Mouse (Mus musculus): ENCODE results near the gene Rgs6. TPM values are rescaled to one million over a fixed set of nuclear protein-coding genes. Genes with fewer than 3 reads are reported as not detected.
A peak's percentile ranks its signal among the peaks of the same experiment; 100 is the strongest.

The Rgs6 gene
- 5.4 and 7.5 TPM in 2 replicates for polyA plus RNA-seq (2014; fragmentation: Nextera tagmentation; extraction: Ambion mirVana)

DNA sequence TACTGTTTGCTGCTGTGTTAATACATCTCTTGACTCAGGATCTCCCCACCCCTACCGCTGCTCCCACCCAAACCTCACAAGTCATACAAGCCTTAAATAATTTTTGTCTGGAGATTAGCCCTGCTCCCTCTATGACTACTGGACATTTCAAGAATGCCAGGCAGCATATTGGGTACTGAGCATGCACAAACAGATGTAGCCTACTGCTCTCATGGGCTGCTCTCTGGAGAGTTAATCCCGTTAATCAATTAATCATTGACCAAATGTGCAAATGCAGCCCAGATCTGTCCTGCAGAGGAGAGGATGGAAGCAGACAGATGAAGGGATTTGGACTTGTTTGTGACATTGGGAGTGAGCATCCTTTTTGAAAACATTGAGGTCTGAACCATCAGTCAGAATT is at the start of gene Rgs6:
Gene Rgs6, plus strand, starts transcription at position 276 of the 400 bp plus-strand sequence.
- H3K9ac ChIP-seq = no peak within 1 kb of the TSS
- DNase-seq (ENCODE audit: low spot score) = no peak
- H3K4me3 ChIP-seq (replicated peaks; ENCODE audit: low read length) = no peak within 1 kb of the TSS
- no peak for ATAC-seq (ENCODE audit: low FRiP score)
- 69% methylated on average over 2 of the region's 2 CpGs for WGBS
- H3K27me3 ChIP-seq (ENCODE audit: control insufficient read depth, insufficient read depth, low read length) = no peaks in the 10 kb centered on the region
- no peak within 1 kb of the TSS for H3K27ac ChIP-seq
- peaks cover 11% of the 10 kb centered on the region for H3K4me1 ChIP-seq (replicated peaks; ENCODE audit: control insufficient read depth, insufficient read depth, low read length)
- no peaks in the 10 kb centered on the region for H3K9me3 ChIP-seq (ENCODE audit: control insufficient read depth, low read length)
- H3K36me3 ChIP-seq (replicated peaks; ENCODE audit: control insufficient read depth, insufficient read depth) = no peaks in the 10 kb centered on the region
- H3K4me2 ChIP-seq (replicated peaks) = peak within 1 kb of the TSS; percentile 26

DNA sequence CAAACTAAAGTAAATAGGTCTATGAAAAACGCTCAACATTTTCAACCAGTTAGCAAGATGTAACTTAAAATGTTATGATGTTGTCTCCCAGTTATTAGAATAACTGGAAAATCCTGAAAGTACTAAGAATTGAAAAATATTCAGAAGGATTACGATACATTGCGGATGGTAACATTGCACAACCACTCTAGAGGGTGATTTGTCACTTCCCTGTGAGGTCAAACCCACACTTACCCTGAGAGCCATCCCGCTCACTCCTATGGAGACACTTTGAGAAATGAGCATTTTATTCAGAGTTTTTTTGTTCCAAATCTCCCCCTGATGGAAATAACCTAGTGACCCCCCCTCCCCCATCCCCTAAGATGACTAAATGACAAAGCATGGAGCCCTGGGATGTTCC is 41.0 kb upstream of the Rgs6 start:
- Histone ChIP-seq H3K9me3 (ENCODE audit: control insufficient read depth, low read length) (peaks cover 5% of the 10 kb centered on the region; the same call in 1 of the 2 replicates), H3K9ac (no peak overlapping the region)

DNA sequence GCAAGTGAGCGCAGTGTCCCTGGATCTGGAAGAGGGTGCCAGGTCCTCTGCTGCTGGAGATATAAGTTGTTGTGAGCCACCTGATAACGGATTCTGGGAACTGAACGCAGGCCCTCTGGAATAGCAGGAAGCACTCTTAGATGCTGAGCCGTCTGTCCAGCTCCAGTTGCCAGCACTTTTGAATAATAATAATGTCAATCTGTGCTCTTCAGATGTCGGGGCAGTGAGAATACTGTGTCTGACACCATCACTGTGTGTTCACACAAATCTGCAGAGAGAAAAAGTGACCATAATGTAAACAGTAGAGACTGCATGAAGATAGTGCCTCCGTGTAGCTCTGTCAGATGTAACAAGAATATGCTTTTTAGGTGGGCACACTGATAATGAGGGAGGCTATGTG is 38.9 kb upstream of the Rgs6 start:
- Histone ChIP-seq H3K4me1 (replicated peaks; ENCODE audit: control insufficient read depth, insufficient read depth, low read length) (no peaks in the 10 kb centered on the region), H3K4me3 (replicated peaks; ENCODE audit: low read length) (no peak overlapping the region), H3K4me2 (replicated peaks) (no peak overlapping the region), H3K27me3 (ENCODE audit: control insufficient read depth, insufficient read depth, low read length) (no peaks in the 10 kb centered on the region), H3K36me3 (replicated peaks; ENCODE audit: control insufficient read depth, insufficient read depth) (no peaks in the 10 kb centered on the region), H3K9ac (no peak overlapping the region), H3K9me3 (ENCODE audit: control insufficient read depth, low read length) (peaks cover 5% of the 10 kb centered on the region; the same call in 1 of the 2 replicates), H3K27ac (no peak overlapping the region)
- 77% methylated on average over 6 of the region's 6 CpGs for WGBS
- ATAC-seq (ENCODE audit: low FRiP score) (no peak), DNase-seq (ENCODE audit: low spot score) (no peak)

More for the DNA sequence above, 41.0 kb upstream of the Rgs6 start:
- DNase-seq (ENCODE audit: low spot score) (no peak), ATAC-seq (ENCODE audit: low FRiP score) (no peak)
- WGBS = 82% methylated on average over 4 of the region's 4 CpGs
- Histone ChIP-seq H3K27ac (no peak overlapping the region), H3K4me2 (replicated peaks) (no peak overlapping the region), H3K4me3 (replicated peaks; ENCODE audit: low read length) (no peak overlapping the region), H3K36me3 (replicated peaks; ENCODE audit: control insufficient read depth, insufficient read depth) (no peaks in the 10 kb centered on the region), H3K4me1 (replicated peaks; ENCODE audit: control insufficient read depth, insufficient read depth, low read length) (no peaks in the 10 kb centered on the region), H3K27me3 (ENCODE audit: control insufficient read depth, insufficient read depth, low read length) (no peaks in the 10 kb centered on the region)

DNA sequence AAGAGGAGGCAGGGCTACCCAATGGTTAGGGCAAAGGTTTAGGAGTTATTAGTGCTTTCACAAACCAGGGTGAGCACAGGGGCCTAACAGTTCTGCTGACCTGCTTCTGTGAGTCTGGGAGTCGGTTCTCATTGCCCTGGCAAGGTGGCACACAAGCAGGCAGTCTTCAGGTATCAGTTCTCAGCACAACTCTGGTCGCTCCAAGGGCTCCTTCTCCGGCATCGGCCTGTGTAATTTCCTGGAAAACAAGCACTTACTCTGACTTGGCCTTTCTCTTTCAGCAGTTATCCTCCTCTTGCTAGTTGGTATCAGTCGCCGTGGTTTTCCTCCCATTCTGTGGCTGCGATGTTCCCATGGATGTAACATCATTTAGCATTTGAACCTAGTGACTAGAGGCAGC is 38.0 kb upstream of the Rgs6 start:
- Histone ChIP-seq H3K4me2 (replicated peaks) (no peak overlapping the region), H3K9me3 (ENCODE audit: control insufficient read depth, low read length) (peaks cover 5% of the 10 kb centered on the region; the same call in 1 of the 2 replicates), H3K36me3 (replicated peaks; ENCODE audit: control insufficient read depth, insufficient read depth) (no peaks in the 10 kb centered on the region), H3K4me3 (replicated peaks; ENCODE audit: low read length) (no peak overlapping the region), H3K27ac (no peak overlapping the region), H3K4me1 (replicated peaks; ENCODE audit: control insufficient read depth, insufficient read depth, low read length) (no peaks in the 10 kb centered on the region), H3K9ac (no peak overlapping the region), H3K27me3 (ENCODE audit: control insufficient read depth, insufficient read depth, low read length) (no peaks in the 10 kb centered on the region)
- WGBS = 92% methylated on average over 7 of the region's 7 CpGs
- ATAC-seq (ENCODE audit: low FRiP score) (no peak), DNase-seq (ENCODE audit: low spot score) (no peak)

DNA sequence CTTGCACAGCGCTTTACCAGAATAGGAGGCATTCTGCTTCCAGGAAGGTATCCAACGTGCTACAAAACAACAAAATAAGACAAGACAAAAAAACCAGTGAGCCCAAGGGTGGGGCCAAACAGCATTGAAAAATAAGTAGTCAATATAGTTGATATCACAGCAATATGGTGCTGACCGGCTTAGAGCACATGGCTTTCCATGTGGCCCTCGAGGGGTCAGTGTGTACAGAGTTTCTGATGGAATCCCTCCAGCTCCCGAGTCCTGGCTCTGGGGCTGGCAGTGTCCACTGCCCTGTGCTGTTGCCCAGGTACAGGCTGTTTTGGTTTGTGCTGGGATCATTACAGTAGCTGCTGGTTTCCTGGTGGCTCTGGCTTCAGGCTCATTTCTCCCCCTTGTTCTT is 35.7 kb upstream of the Rgs6 start:
- Histone ChIP-seq H3K27me3 (ENCODE audit: control insufficient read depth, insufficient read depth, low read length) (no peaks in the 10 kb centered on the region), H3K36me3 (replicated peaks; ENCODE audit: control insufficient read depth, insufficient read depth) (no peaks in the 10 kb centered on the region)
- ATAC-seq (ENCODE audit: low FRiP score) = no peak

DNA sequence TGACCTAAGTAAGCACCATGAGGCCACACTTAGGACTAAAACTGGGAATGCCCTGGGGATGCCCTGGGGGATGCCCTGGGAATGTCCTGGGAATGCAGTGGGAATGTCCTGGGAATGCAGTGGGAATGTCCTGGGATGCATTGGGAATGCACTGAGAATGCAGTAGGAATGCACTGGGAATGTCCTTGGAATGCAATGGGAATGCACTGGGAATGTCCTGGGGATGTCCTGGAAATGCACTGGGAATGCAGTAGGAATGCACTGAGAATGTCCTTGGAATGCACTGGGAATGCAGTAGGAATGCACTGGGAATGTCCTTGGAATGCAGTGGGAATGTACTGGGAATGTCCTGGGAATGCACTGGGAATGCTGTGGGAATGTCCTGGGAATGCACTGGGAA is 25.2 kb upstream of the Rgs6 start:
- Histone ChIP-seq H3K9ac (no peak overlapping the region), H3K36me3 (replicated peaks; ENCODE audit: control insufficient read depth, insufficient read depth) (no peaks in the 10 kb centered on the region), H3K9me3 (ENCODE audit: control insufficient read depth, low read length) (no peaks in the 10 kb centered on the region), H3K4me2 (replicated peaks) (no peak overlapping the region), H3K27ac (no peak overlapping the region), H3K4me1 (replicated peaks; ENCODE audit: control insufficient read depth, insufficient read depth, low read length) (no peaks in the 10 kb centered on the region), H3K27me3 (ENCODE audit: control insufficient read depth, insufficient read depth, low read length) (no peaks in the 10 kb centered on the region), H3K4me3 (replicated peaks; ENCODE audit: low read length) (no peak overlapping the region)
- no peak for DNase-seq (ENCODE audit: low spot score)
- ATAC-seq (ENCODE audit: low FRiP score) = no peak

More for the DNA sequence above, 35.7 kb upstream of the Rgs6 start:
- 95% methylated on average over 5 of the region's 5 CpGs for WGBS
- H3K4me3 ChIP-seq (replicated peaks; ENCODE audit: low read length) = no peak overlapping the region
- no peak overlapping the region for H3K9ac ChIP-seq
- no peak overlapping the region for H3K27ac ChIP-seq
- DNase-seq (ENCODE audit: low spot score) = no peak
- H3K9me3 ChIP-seq (ENCODE audit: control insufficient read depth, low read length) = peaks cover 5% of the 10 kb centered on the region; the same call in 1 of the 2 replicates
- H3K4me2 ChIP-seq (replicated peaks) = no peak overlapping the region
- no peaks in the 10 kb centered on the region for H3K4me1 ChIP-seq (replicated peaks; ENCODE audit: control insufficient read depth, insufficient read depth, low read length)

DNA sequence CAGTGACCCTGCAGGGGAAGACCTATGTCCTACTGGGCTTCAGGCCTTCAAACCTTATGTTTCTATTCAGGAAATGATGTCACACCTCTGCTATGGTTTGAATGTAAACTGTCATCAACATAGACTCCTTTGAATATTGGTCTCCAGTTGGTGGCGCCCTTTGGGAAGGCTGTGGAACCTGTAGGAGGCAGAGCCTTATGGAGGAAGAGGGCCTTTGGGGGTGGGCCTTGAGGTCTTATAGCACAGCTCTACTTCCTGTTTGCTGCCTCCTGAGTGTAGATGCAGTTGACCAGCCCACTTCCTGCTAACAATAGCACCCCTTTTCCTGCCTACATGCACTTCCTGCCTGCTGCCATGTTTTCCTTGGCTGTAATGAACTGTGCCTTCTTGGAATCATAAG is 19.7 kb upstream of the Rgs6 start:
- Histone ChIP-seq H3K4me2 (replicated peaks) (no peak overlapping the region), H3K4me3 (replicated peaks; ENCODE audit: low read length) (no peak overlapping the region), H3K9ac (no peak overlapping the region), H3K4me1 (replicated peaks; ENCODE audit: control insufficient read depth, insufficient read depth, low read length) (peaks cover 3% of the 10 kb centered on the region; the same call in 1 of the 2 replicates), H3K9me3 (ENCODE audit: control insufficient read depth, low read length) (no peaks in the 10 kb centered on the region), H3K36me3 (replicated peaks; ENCODE audit: control insufficient read depth, insufficient read depth) (no peaks in the 10 kb centered on the region), H3K27ac (no peak overlapping the region), H3K27me3 (ENCODE audit: control insufficient read depth, insufficient read depth, low read length) (no peaks in the 10 kb centered on the region)
- 96% methylated on average over 1 of the region's 1 CpGs for WGBS
- DNase-seq (ENCODE audit: low spot score) (no peak), ATAC-seq (ENCODE audit: low FRiP score) (no peak)

DNA sequence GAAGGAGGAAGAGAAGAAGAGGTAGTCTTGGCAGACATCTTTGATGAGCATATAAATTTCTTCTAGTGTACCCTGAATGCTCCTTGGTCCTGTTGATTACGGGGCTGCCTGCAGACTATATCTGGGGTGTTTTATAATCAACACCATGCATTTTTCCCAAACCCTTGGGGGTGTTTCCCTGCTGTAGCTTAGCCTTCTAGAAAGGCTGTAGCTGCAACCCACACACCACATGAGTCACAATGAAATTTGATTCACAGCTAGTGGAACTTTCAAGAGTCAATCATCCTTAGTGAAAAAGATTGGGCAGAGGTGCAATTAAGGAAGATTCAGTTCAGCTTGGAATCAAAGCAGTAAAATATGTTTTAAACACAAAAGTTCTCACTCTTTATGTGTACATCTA is 15.4 kb upstream of the Rgs6 start:
- Histone ChIP-seq H3K4me3 (replicated peaks; ENCODE audit: low read length) (no peak overlapping the region), H3K27ac (no peak overlapping the region), H3K27me3 (ENCODE audit: control insufficient read depth, insufficient read depth, low read length) (no peaks in the 10 kb centered on the region), H3K36me3 (replicated peaks; ENCODE audit: control insufficient read depth, insufficient read depth) (no peaks in the 10 kb centered on the region), H3K4me1 (replicated peaks; ENCODE audit: control insufficient read depth, insufficient read depth, low read length) (peaks cover 3% of the 10 kb centered on the region; the same call in 1 of the 2 replicates), H3K9ac (no peak overlapping the region), H3K9me3 (ENCODE audit: control insufficient read depth, low read length) (no peaks in the 10 kb centered on the region), H3K4me2 (replicated peaks) (no peak overlapping the region)
- ATAC-seq (ENCODE audit: low FRiP score) (no peak), DNase-seq (ENCODE audit: low spot score) (no peak)
- WGBS = 79% methylated on average over 1 of the region's 1 CpGs

DNA sequence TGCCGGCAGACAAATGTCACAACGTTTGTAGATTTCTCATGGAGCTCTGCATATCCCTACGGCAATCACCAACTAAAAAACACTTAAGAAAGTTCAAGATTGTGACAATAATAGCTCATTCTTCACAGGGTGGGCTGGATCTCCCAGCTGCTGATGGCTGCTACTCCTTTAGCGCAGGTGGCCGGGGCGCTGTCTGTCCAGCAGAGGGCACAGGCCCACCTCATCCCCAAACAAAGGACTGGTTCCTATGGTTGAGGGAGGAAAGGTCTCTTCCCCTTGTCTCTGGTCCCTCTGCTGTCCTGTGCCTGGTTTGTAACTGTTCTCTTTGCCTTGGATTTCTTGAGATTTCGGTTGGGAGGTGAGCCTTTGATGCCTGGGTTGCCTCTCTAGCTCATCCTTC is 1.5 kb upstream of the Rgs6 start:
- no peaks in the 10 kb centered on the region for H3K36me3 ChIP-seq (replicated peaks; ENCODE audit: control insufficient read depth, insufficient read depth)
- DNase-seq (ENCODE audit: low spot score) = no peak

DNA sequence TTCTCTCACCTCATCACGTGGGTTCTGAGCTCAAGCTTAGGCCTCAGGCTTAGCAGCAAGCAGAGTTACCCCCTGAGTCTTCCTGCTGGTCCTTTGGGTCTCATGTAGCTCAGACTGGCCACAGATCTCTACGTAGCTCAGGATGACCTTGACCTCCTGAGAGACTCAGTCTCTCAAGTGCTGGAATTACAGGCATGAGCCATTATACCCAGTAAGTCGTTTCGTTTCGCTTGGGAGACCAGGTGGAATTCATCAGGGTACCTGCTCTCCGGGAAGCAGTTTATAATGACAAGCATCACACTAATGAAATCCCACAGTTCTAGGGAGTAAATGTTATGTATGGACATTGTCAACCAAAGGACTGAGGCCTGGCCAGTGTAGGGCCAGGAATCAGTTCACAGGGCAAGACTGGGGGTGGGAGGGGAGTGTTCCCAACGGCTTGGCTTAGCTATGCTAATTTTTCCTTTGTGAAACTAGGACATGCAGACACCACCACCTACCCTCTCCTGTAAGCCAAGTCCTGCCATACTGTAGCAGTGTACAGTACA is 670 bp upstream of the Rgs6 start:
- no peak for ATAC-seq (ENCODE audit: low FRiP score)
- no peak overlapping the region for H3K9ac ChIP-seq
- H3K27me3 ChIP-seq (ENCODE audit: control insufficient read depth, insufficient read depth, low read length) = no peaks in the 10 kb centered on the region
- no peaks in the 10 kb centered on the region for H3K36me3 ChIP-seq (replicated peaks; ENCODE audit: control insufficient read depth, insufficient read depth)
- H3K9me3 ChIP-seq (ENCODE audit: control insufficient read depth, low read length) = no peaks in the 10 kb centered on the region
- H3K4me2 ChIP-seq (replicated peaks) = no peak overlapping the region
- 58% methylated on average over 7 of the region's 7 CpGs for WGBS
- peaks cover 11% of the 10 kb centered on the region for H3K4me1 ChIP-seq (replicated peaks; ENCODE audit: control insufficient read depth, insufficient read depth, low read length)
- H3K4me3 ChIP-seq (replicated peaks; ENCODE audit: low read length) = no peak overlapping the region
- H3K27ac ChIP-seq = no peak overlapping the region
- no peak for DNase-seq (ENCODE audit: low spot score)

More for the DNA sequence above, 1.5 kb upstream of the Rgs6 start:
- H3K4me3 ChIP-seq (replicated peaks; ENCODE audit: low read length) = no peak overlapping the region
- WGBS = 39% methylated on average over 7 of the region's 7 CpGs
- no peaks in the 10 kb centered on the region for H3K27me3 ChIP-seq (ENCODE audit: control insufficient read depth, insufficient read depth, low read length)
- no peak overlapping the region for H3K9ac ChIP-seq
- H3K27ac ChIP-seq = no peak overlapping the region
- ATAC-seq (ENCODE audit: low FRiP score) = no peak
- no peak overlapping the region for H3K4me2 ChIP-seq (replicated peaks)
- peaks cover 11% of the 10 kb centered on the region for H3K4me1 ChIP-seq (replicated peaks; ENCODE audit: control insufficient read depth, insufficient read depth, low read length)
- no peaks in the 10 kb centered on the region for H3K9me3 ChIP-seq (ENCODE audit: control insufficient read depth, low read length)

Measured in hindbrain, embryonic 14.5 days (tissue).